Mouse (Mus musculus) hindbrain, embryonic 12.5 days (tissue): ENCODE results near the gene Faf2. TPM values are rescaled to one million over a fixed set of nuclear protein-coding genes. Genes with fewer than 3 reads are reported as not detected.
A peak's percentile ranks its signal among the peaks of the same experiment; 100 is the strongest.

Source experiments
- ATAC-seq: fragments of 200-750 bp; cut with Nextera tagmentation; 2 replicates; pipeline ENCODE4 v1.8.0; 2017; ENCODE audit warnings: moderate TSS enrichment; ENCODE audit not compliant: low FRiP score
- H3K27ac ChIP-seq: fragments of 300-500 bp; sonication (generic); 2 replicates; pipeline ENCODE4 v1.5.1; 2016; ENCODE audit warnings: mild to moderate bottlenecking
- H3K27me3 ChIP-seq: fragments of 300-500 bp; sonication (generic); 2 replicates; pipeline ENCODE4 v1.6.1; 2016; ENCODE audit warnings: mild to moderate bottlenecking
- H3K36me3 ChIP-seq: fragments of 300-500 bp; sonication (generic); 2 replicates; pipeline ENCODE4 v1.6.1; 2016; ENCODE audit warnings: mild to moderate bottlenecking
- H3K4me1 ChIP-seq: fragments of 300-500 bp; sonication (generic); 2 replicates; pipeline ENCODE4 v1.6.1; 2016
- H3K4me2 ChIP-seq: fragments of 300-500 bp; sonication (generic); replicated peaks from 2 replicates; pipeline ENCODE4 v1.6.1; 2016; ENCODE audit warnings: mild to moderate bottlenecking
- H3K4me3 ChIP-seq: fragments of 300-500 bp; sonication (generic); 2 replicates; pipeline ENCODE4 v1.5.1; 2016; ENCODE audit warnings: mild to moderate bottlenecking
- H3K9ac ChIP-seq: fragments of 300-500 bp; sonication (generic); 2 replicates; pipeline ENCODE4 v1.6.1; 2016; ENCODE audit warnings: mild to moderate bottlenecking, moderate library complexity
- H3K9me3 ChIP-seq: fragments of 300-500 bp; sonication (generic); replicated peaks from 2 replicates; pipeline ENCODE4 v1.6.1; 2016; ENCODE audit warnings: mild to moderate bottlenecking
- WGBS: fragments of 180-500 bp; shearing (Covaris S2); methylation state at CpG from one replicate; pipeline ENCODE4 v1.1.7; 2016; 5-methylcytosine and 5-hydroxymethylcytosine counted together
- polyA plus RNA-seq: library from polyadenylated mRNA; unstranded; fragments of >200 nt; fragmentation: Nextera tagmentation; extraction: Ambion mirVana; gene quantifications from 2 replicates; pipeline ENCODE4 v1.2.1, GENCODE M21; 2016

The Faf2 gene
- polyA plus RNA-seq, 1 experiment from 2014 or later = 84.2 TPM

- Histone ChIP-seq H3K4me2 (no peak overlapping the region), H3K9ac (no peak overlapping the region), H3K4me1 (no peaks in the 10 kb centered on the region), H3K4me3 (no peak overlapping the region), H3K27me3 (no peaks in the 10 kb centered on the region), H3K36me3 (peaks cover 71% of the 10 kb centered on the region), H3K9me3 (no peaks in the 10 kb centered on the region), H3K27ac (no peak overlapping the region)
- 46% methylated on average over 5 of the region's 5 CpGs for whole genome bisulfite sequencing
- ATAC-seq = no peak
These were observed 39.3 kb downstream of the Faf2 start for GRCm38 (mm10) chr13:54660877-54661276.

- no peak overlapping the region for H3K4me2 ChIP-seq
- ATAC-seq = no peak
- H3K27ac ChIP-seq = no peak overlapping the region
- no peak overlapping the region for H3K4me3 ChIP-seq
- H3K9me3 ChIP-seq = no peaks in the 10 kb centered on the region
- H3K4me1 ChIP-seq = no peaks in the 10 kb centered on the region
- no peaks in the 10 kb centered on the region for H3K27me3 ChIP-seq
- H3K9ac ChIP-seq = no peak overlapping the region
- 80% methylated on average over 12 of the region's 12 CpGs for WGBS
- peaks cover 68% of the 10 kb centered on the region for H3K36me3 ChIP-seq
These were observed 39.8 kb downstream of the Faf2 start for GRCm38 (mm10) chr13:54661358-54661757.

GRCm38 (mm10) chr13:54663999-54664398 lies 42.4 kb downstream of the Faf2 start:
- WGBS = 83% methylated on average over 4 of the region's 4 CpGs
- Histone ChIP-seq H3K4me2 (no peak overlapping the region), H3K4me1 (no peaks in the 10 kb centered on the region), H3K4me3 (no peak overlapping the region), H3K27ac (no peak overlapping the region), H3K27me3 (no peaks in the 10 kb centered on the region), H3K9me3 (no peaks in the 10 kb centered on the region), H3K36me3 (peaks cover 50% of the 10 kb centered on the region), H3K9ac (no peak overlapping the region)
- ATAC-seq = no peak

- no peak for ATAC-seq
- Histone ChIP-seq H3K9ac (no peak overlapping the region), H3K4me3 (no peak overlapping the region), H3K4me1 (no peaks in the 10 kb centered on the region), H3K36me3 (peaks cover 47% of the 10 kb centered on the region), H3K4me2 (no peak overlapping the region), H3K9me3 (no peaks in the 10 kb centered on the region), H3K27ac (no peak overlapping the region), H3K27me3 (no peaks in the 10 kb centered on the region)
- WGBS = 93% methylated on average over 1 of the region's 1 CpGs
These were observed 42.9 kb downstream of the Faf2 start for GRCm38 (mm10) chr13:54664509-54664908.

GRCm38 (mm10) chr13:54665062-54665461 lies 43.5 kb downstream of the Faf2 start:
- H3K9ac ChIP-seq = no peak overlapping the region
- H3K27ac ChIP-seq = no peak overlapping the region
- no peaks in the 10 kb centered on the region for H3K27me3 ChIP-seq
- no peak overlapping the region for H3K4me2 ChIP-seq
- H3K9me3 ChIP-seq = no peaks in the 10 kb centered on the region
- H3K4me3 ChIP-seq = no peak overlapping the region
- no peaks in the 10 kb centered on the region for H3K4me1 ChIP-seq
- H3K36me3 ChIP-seq = peaks cover 47% of the 10 kb centered on the region
- ATAC-seq = no peak
- WGBS = 97% methylated on average over 7 of the region's 7 CpGs

GRCm38 (mm10) chr13:54670491-54670890 lies 48.9 kb downstream of the Faf2 start:
- no peak overlapping the region for H3K27ac ChIP-seq
- H3K9ac ChIP-seq = no peak overlapping the region
- H3K4me1 ChIP-seq = no peaks in the 10 kb centered on the region
- H3K36me3 ChIP-seq = peaks cover 10% of the 10 kb centered on the region
- no peaks in the 10 kb centered on the region for H3K9me3 ChIP-seq
- H3K4me3 ChIP-seq = no peak overlapping the region
- no peaks in the 10 kb centered on the region for H3K27me3 ChIP-seq
- H3K4me2 ChIP-seq = no peak overlapping the region
- WGBS = 71% methylated on average over 2 of the region's 2 CpGs
- ATAC-seq = no peak

GRCm38 (mm10) chr13:54675895-54676590 lies 54.5 kb downstream of the Faf2 start:
- peaks cover 24% of the 10 kb centered on the region for H3K36me3 ChIP-seq
- H3K27ac ChIP-seq = no peak overlapping the region
- H3K4me1 ChIP-seq = 0 out of 2 replicates have a peak, but pooled peaks cover 2% of the 10 kb centered on the region
- H3K9ac ChIP-seq = no peak overlapping the region
- ATAC-seq = no peak
- H3K27me3 ChIP-seq = no peaks in the 10 kb centered on the region
- H3K4me2 ChIP-seq = no peak overlapping the region
- 58% methylated on average over 11 of the region's 11 CpGs for WGBS
- H3K4me3 ChIP-seq = no peak overlapping the region
- no peaks in the 10 kb centered on the region for H3K9me3 ChIP-seq

- H3K9me3 ChIP-seq = no peaks in the 10 kb centered on the region
- no peaks in the 10 kb centered on the region for H3K27me3 ChIP-seq
- peaks cover 47% of the 10 kb centered on the region for H3K36me3 ChIP-seq
- ATAC-seq = no peak
- H3K9ac ChIP-seq = no peak overlapping the region
- 0 out of 2 replicates have a peak, but pooled peaks cover 4% of the 10 kb centered on the region for H3K4me1 ChIP-seq
- 0 out of 2 replicates have a peak overlapping the region, but pooled peaks have one; percentile 12 for H3K27ac ChIP-seq
- 85% methylated on average over 4 of the region's 4 CpGs for WGBS
- H3K4me3 ChIP-seq = no peak overlapping the region
- no peak overlapping the region for H3K4me2 ChIP-seq
These were observed 56.7 kb downstream of the Faf2 start for GRCm38 (mm10) chr13:54678263-54678662.

- Histone ChIP-seq H3K4me3 (no peak overlapping the region), H3K9me3 (no peaks in the 10 kb centered on the region), H3K27ac (no peak overlapping the region), H3K9ac (no peak overlapping the region), H3K4me2 (no peak overlapping the region), H3K27me3 (no peaks in the 10 kb centered on the region), H3K36me3 (peaks cover 64% of the 10 kb centered on the region), H3K4me1 (peaks cover 19% of the 10 kb centered on the region)
- 80% methylated on average over 17 of the region's 17 CpGs for WGBS
- ATAC-seq = no peak
These were observed 58.7 kb downstream of the Faf2 start for GRCm38 (mm10) chr13:54680184-54680853.

- H3K4me1 ChIP-seq = peaks cover 29% of the 10 kb centered on the region
- H3K9me3 ChIP-seq = no peaks in the 10 kb centered on the region
- no peak overlapping the region for H3K4me2 ChIP-seq
- no peak overlapping the region for H3K27ac ChIP-seq
- 88% methylated on average over 8 of the region's 8 CpGs for WGBS
- ATAC-seq = no peak
- H3K36me3 ChIP-seq = peaks cover 64% of the 10 kb centered on the region
- H3K9ac ChIP-seq = no peak overlapping the region
- no peak overlapping the region for H3K4me3 ChIP-seq
- H3K27me3 ChIP-seq = no peaks in the 10 kb centered on the region
These were observed 59.7 kb downstream of the Faf2 start for GRCm38 (mm10) chr13:54681291-54681690.

- Histone ChIP-seq H3K4me2 (no peak overlapping the region), H3K4me3 (no peak overlapping the region), H3K9ac (no peak overlapping the region), H3K4me1 (peaks cover 31% of the 10 kb centered on the region), H3K27me3 (no peaks in the 10 kb centered on the region), H3K9me3 (no peaks in the 10 kb centered on the region), H3K36me3 (peaks cover 64% of the 10 kb centered on the region), H3K27ac (no peak overlapping the region)
- WGBS = 98% methylated on average over 3 of the region's 3 CpGs
- no peak for ATAC-seq
These were observed 61.7 kb downstream of the Faf2 start for GRCm38 (mm10) chr13:54683301-54683700.

- ATAC-seq = no peak
- Histone ChIP-seq H3K4me1 (peaks cover 36% of the 10 kb centered on the region), H3K27ac (no peak overlapping the region), H3K9ac (peak overlapping the region; percentile 98), H3K9me3 (no peaks in the 10 kb centered on the region), H3K36me3 (peaks cover 55% of the 10 kb centered on the region), H3K4me2 (peak overlapping the region; percentile 95), H3K27me3 (no peaks in the 10 kb centered on the region), H3K4me3 (0 out of 2 replicates have a peak overlapping the region, but pooled peaks have one; percentile 91)
- WGBS = 78% methylated on average over 3 of the region's 3 CpGs
These were observed 62.7 kb downstream of the Faf2 start for GRCm38 (mm10) chr13:54684140-54684896.
